Mouse (Mus musculus): ENCODE measurements at regions not wholly inside any gene's neighbourhood (a gene's known extent, or its start where the extent isn't known, plus 50 kb on each side); places are given as distances from the start of the nearest gene placed in this dataset.

DNA sequence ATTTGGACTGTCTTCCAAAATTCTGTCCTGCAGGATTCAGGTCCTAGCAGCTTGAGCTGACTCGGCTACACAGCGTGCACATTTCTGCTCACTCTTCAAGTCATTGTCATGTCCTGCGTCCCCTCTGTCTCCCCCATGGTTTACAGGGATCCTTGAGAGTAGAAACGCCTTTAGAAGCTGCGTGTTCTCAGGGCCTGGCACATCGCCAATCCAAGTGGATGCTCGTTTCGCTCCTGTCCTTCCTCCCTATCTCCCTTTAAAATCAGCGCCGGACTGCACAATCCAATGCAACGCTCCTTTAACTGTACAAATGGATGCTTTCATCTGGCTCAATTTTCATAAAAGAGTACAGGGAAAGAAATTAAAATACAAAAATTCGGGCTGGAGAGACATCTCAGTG is 201.6 kb downstream of the Cdh26 start:
- no peak overlapping the region for H3K4me2 ChIP-seq
- no peaks in the 10 kb centered on the region for H3K36me3 ChIP-seq
- H3K27ac ChIP-seq (replicated peaks): no peak overlapping the region
- no peak for ATAC-seq (ENCODE audit: low FRiP score, low read depth)
- 0 out of 2 replicates have a peak, but pooled peaks cover 3% of the 10 kb centered on the region for H3K27me3 ChIP-seq
- 62% methylated on average over 12 of the region's 12 CpGs for WGBS
- no peak overlapping the region for H3K4me3 ChIP-seq
- H3K9ac ChIP-seq: no peak overlapping the region
- H3K9me3 ChIP-seq: no peaks in the 10 kb centered on the region
- peaks cover 25% of the 10 kb centered on the region for H3K4me1 ChIP-seq (replicated peaks)

GRCm38 (mm10) chr2:178632831-178633585 is 202.7 kb downstream of the Cdh26 start:
- Histone ChIP-seq H3K36me3 (no peaks in the 10 kb centered on the region), H3K4me3 (no peak overlapping the region), H3K27ac (replicated peaks) (no peak overlapping the region), H3K9ac (no peak overlapping the region), H3K9me3 (no peaks in the 10 kb centered on the region), H3K27me3 (no peaks in the 10 kb centered on the region), H3K4me2 (no peak overlapping the region), H3K4me1 (replicated peaks) (peaks cover 21% of the 10 kb centered on the region)
- peak; percentile 52 for ATAC-seq (ENCODE audit: low FRiP score, low read depth)
- 72% methylated on average over 13 of the region's 13 CpGs for WGBS

DNA sequence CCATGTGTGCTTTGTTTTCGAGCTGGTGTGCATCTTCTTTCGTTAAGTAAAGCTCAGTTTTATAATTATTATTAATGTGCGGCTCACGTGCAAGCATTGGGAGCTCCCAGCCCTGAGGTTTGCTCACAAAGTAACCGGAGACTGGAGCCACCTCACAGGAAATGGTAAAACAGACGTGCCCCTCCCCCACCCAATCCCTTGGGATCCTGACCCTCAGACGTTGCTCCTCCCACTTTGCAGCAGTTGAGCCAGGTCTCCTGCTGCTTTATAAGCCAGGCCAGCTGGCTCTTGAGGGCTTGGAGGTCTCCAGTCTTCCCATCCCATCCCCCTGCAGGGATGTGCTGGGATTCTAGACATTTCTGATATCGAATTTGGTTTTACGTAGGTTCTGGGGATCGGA is 203.8 kb downstream of the Cdh26 start:
- ATAC-seq (ENCODE audit: low FRiP score, low read depth): no peak
- Histone ChIP-seq H3K4me2 (no peak overlapping the region), H3K27ac (replicated peaks) (no peak overlapping the region), H3K27me3 (no peaks in the 10 kb centered on the region), H3K4me1 (replicated peaks) (peaks cover 16% of the 10 kb centered on the region), H3K9ac (no peak overlapping the region), H3K36me3 (no peaks in the 10 kb centered on the region), H3K4me3 (no peak overlapping the region), H3K9me3 (no peaks in the 10 kb centered on the region)
- 52% methylated on average over 10 of the region's 10 CpGs for WGBS

DNA sequence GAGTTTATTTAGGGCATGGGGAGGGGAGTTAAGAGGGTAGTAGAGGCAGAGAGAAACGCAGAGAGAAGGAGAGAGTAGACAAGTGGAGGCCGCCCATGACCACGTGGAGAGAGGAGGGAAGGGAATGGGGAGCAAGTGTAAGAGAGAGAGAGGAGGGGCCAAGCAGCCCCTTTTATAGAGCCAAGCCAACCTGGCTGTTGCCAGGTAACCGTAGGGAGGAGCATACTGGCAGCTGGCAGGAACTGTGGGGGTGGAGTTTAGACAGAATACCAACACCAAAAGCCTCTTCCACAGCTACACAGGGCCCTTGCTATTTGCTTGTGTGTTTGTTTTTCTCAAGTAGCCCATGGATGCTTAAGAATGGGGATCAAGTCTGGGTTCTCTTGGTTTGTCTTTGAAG is 205.4 kb downstream of the Cdh26 start:
- 38% methylated on average over 4 of the region's 4 CpGs for WGBS
- H3K27ac ChIP-seq (replicated peaks): no peak overlapping the region
- H3K4me3 ChIP-seq: no peak overlapping the region
- no peaks in the 10 kb centered on the region for H3K36me3 ChIP-seq
- H3K9me3 ChIP-seq: no peaks in the 10 kb centered on the region
- H3K27me3 ChIP-seq: no peaks in the 10 kb centered on the region
- ATAC-seq (ENCODE audit: low FRiP score, low read depth): peak; percentile 55; the same call in 1 of the 2 replicates
- no peak overlapping the region for H3K9ac ChIP-seq
- peaks cover 16% of the 10 kb centered on the region for H3K4me1 ChIP-seq (replicated peaks)
- no peak overlapping the region for H3K4me2 ChIP-seq

GRCm38 (mm10) chr2:178636901-178637300 is 206.6 kb downstream of the Cdh26 start:
- Histone ChIP-seq H3K9me3 (no peaks in the 10 kb centered on the region), H3K4me3 (no peak overlapping the region), H3K36me3 (no peaks in the 10 kb centered on the region), H3K27ac (replicated peaks) (no peak overlapping the region), H3K4me2 (no peak overlapping the region), H3K9ac (no peak overlapping the region), H3K27me3 (no peaks in the 10 kb centered on the region), H3K4me1 (replicated peaks) (peaks cover 16% of the 10 kb centered on the region)
- ATAC-seq (ENCODE audit: low FRiP score, low read depth): no peak
- 93% methylated on average over 9 of the region's 9 CpGs for WGBS

GRCm38 (mm10) chr2:178642137-178643052 is 212.1 kb downstream of the Cdh26 start:
- Histone ChIP-seq H3K4me3 (no peak overlapping the region), H3K9me3 (no peaks in the 10 kb centered on the region), H3K4me2 (no peak overlapping the region), H3K27me3 (no peaks in the 10 kb centered on the region), H3K27ac (replicated peaks) (no peak overlapping the region), H3K9ac (no peak overlapping the region), H3K36me3 (no peaks in the 10 kb centered on the region), H3K4me1 (replicated peaks) (peaks cover 4% of the 10 kb centered on the region; the same call in 1 of the 2 replicates)
- 0 out of 2 replicates have a peak, but pooled peaks have one; percentile 56 for ATAC-seq (ENCODE audit: low FRiP score, low read depth)
- WGBS: 28% methylated on average over 16 of the region's 16 CpGs

DNA sequence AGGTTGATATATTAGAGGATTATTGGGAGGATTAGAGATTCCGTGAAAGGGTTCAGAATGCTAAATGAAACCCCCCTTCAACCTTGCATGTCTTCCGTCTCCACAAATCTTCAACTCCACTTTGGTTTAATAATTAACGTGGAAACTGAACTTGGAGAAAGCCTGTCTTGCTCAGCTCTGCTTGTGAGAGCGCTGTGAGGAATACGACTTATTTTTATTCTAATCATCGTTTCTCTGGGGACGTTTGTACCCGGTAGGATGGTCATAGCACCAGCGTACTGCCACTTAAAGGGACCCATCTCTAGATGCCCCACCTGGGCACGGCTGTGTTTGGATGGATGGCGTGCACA is 212.7 kb downstream of the Cdh26 start:
- Histone ChIP-seq H3K9ac (no peak overlapping the region), H3K9me3 (no peaks in the 10 kb centered on the region), H3K4me2 (no peak overlapping the region), H3K4me1 (replicated peaks) (peaks cover 4% of the 10 kb centered on the region; the same call in 1 of the 2 replicates), H3K4me3 (no peak overlapping the region), H3K36me3 (no peaks in the 10 kb centered on the region), H3K27me3 (no peaks in the 10 kb centered on the region), H3K27ac (replicated peaks) (no peak overlapping the region)
- no peak for ATAC-seq (ENCODE audit: low FRiP score, low read depth)
- WGBS: 57% methylated on average over 11 of the region's 11 CpGs

DNA sequence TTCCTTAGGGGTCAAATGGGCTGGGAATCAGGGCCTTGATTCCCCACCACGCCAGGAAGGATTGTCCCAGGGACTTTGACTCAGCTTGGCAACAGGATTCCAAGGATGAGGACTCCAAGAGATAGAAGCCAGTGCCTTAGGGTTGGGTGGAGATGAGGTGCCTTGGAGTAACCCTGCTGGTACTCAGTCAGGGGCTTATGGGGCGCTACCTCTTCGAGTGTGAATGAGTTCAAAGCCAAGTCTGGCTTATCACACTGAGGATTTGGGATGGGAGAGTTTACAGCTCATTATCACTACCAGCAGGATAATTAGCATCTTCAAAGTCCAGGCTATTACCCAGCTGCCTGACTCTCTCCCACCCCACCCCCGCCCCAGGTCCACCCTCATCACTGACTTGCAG is 213.5 kb downstream of the Cdh26 start:
- Histone ChIP-seq H3K4me1 (replicated peaks) (peaks cover 4% of the 10 kb centered on the region; the same call in 1 of the 2 replicates), H3K4me3 (no peak overlapping the region), H3K4me2 (no peak overlapping the region), H3K9me3 (no peaks in the 10 kb centered on the region), H3K27me3 (no peaks in the 10 kb centered on the region), H3K36me3 (no peaks in the 10 kb centered on the region), H3K27ac (replicated peaks) (no peak overlapping the region), H3K9ac (no peak overlapping the region)
- no peak for ATAC-seq (ENCODE audit: low FRiP score, low read depth)
- 61% methylated on average over 4 of the region's 4 CpGs for WGBS

DNA sequence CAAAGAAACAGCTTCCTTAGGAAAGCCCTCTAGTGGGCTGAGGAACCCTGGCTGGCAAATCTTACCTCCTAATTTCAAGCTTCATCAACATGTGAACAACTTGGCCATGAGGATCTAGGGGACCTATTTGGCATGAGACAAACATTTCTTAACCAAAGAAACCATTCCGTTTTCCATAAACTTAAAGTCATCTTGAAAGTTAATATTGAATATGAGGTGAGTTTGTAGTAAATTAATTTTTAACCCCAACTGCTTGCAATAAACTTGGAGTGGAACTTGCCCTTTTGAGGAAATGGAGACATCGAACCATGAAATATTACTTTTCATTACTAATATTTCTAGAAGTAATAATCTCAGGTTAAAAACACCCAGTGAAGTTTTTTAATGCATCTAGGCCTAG is 229.7 kb downstream of the Cdh26 start:
- H3K4me3 ChIP-seq: no peak overlapping the region
- no peaks in the 10 kb centered on the region for H3K4me1 ChIP-seq (replicated peaks)
- H3K9ac ChIP-seq: no peak overlapping the region
- H3K27ac ChIP-seq (replicated peaks): no peak overlapping the region
- H3K36me3 ChIP-seq: no peaks in the 10 kb centered on the region
- no peak for ATAC-seq (ENCODE audit: low FRiP score, low read depth)
- WGBS: 86% methylated on average over 2 of the region's 2 CpGs
- H3K4me2 ChIP-seq: no peak overlapping the region
- no peaks in the 10 kb centered on the region for H3K9me3 ChIP-seq
- H3K27me3 ChIP-seq: 0 out of 2 replicates have a peak, but pooled peaks cover 3% of the 10 kb centered on the region

DNA sequence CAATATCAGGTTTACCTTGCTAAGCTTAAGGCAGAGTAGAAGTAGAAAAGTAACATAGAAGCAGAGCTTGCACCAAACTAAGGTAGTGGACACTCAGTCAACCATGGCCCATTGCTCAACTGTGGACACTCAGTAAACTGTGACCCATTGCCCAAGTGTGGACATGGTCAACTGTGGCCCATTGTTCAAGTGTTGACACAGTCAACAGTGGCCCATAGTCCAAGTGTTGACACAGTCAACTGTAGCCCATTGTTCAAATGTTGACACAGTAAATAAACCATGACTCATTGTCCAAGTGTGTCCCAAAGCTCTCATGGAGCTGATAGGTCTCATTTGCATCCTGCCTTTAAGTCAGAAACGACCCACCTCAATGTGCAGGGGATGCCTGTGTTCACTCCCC is 232.1 kb downstream of the Cdh26 start:
- 0 out of 2 replicates have a peak, but pooled peaks cover 1% of the 10 kb centered on the region for H3K27me3 ChIP-seq
- WGBS: 52% methylated on average over 1 of the region's 1 CpGs
- no peak overlapping the region for H3K4me2 ChIP-seq
- no peak for ATAC-seq (ENCODE audit: low FRiP score, low read depth)
- no peaks in the 10 kb centered on the region for H3K9me3 ChIP-seq
- no peaks in the 10 kb centered on the region for H3K36me3 ChIP-seq
- no peak overlapping the region for H3K9ac ChIP-seq
- no peak overlapping the region for H3K4me3 ChIP-seq
- H3K27ac ChIP-seq (replicated peaks): no peak overlapping the region
- no peaks in the 10 kb centered on the region for H3K4me1 ChIP-seq (replicated peaks)

GRCm38 (mm10) chr2:178664977-178665376 is 234.6 kb downstream of the Cdh26 start:
- H3K4me3 ChIP-seq: no peak overlapping the region
- H3K36me3 ChIP-seq: no peaks in the 10 kb centered on the region
- H3K27me3 ChIP-seq: peaks cover 6% of the 10 kb centered on the region; the same call in 1 of the 2 replicates
- no peak overlapping the region for H3K9ac ChIP-seq
- no peaks in the 10 kb centered on the region for H3K9me3 ChIP-seq
- WGBS: 13% methylated on average over 4 of the region's 4 CpGs
- H3K4me2 ChIP-seq: no peak overlapping the region
- H3K27ac ChIP-seq (replicated peaks): no peak overlapping the region
- no peak for ATAC-seq (ENCODE audit: low FRiP score, low read depth)
- H3K4me1 ChIP-seq (replicated peaks): 0 out of 2 replicates have a peak, but pooled peaks cover under 1% of the 10 kb centered on the region

- 20% methylated on average over 2 of the region's 2 CpGs for WGBS
- H3K4me2 ChIP-seq: no peak overlapping the region
- no peak overlapping the region for H3K4me3 ChIP-seq
- no peak overlapping the region for H3K27ac ChIP-seq (replicated peaks)
- no peak for ATAC-seq (ENCODE audit: low FRiP score, low read depth)
- peaks cover 13% of the 10 kb centered on the region for H3K4me1 ChIP-seq (replicated peaks)
- H3K36me3 ChIP-seq: no peaks in the 10 kb centered on the region
- H3K9me3 ChIP-seq: no peaks in the 10 kb centered on the region
- no peak overlapping the region for H3K9ac ChIP-seq
- H3K27me3 ChIP-seq: peaks cover 6% of the 10 kb centered on the region; the same call in 1 of the 2 replicates
These were observed 238.1 kb downstream of the Cdh26 start for GRCm38 (mm10) chr2:178668451-178668850.

All from hindbrain, embryonic 15.5 days (tissue).